Mouse (Mus musculus) A20 (cell line): Measurements from ENCODE around the gene Nphs2.

Source experiments
- DNase-seq: peaks from one replicate; pipeline ENCODE4 v3.0.0-alpha.2; 2011; ENCODE audit warnings: low read depth, low spot score

Gene Nphs2

DNA sequence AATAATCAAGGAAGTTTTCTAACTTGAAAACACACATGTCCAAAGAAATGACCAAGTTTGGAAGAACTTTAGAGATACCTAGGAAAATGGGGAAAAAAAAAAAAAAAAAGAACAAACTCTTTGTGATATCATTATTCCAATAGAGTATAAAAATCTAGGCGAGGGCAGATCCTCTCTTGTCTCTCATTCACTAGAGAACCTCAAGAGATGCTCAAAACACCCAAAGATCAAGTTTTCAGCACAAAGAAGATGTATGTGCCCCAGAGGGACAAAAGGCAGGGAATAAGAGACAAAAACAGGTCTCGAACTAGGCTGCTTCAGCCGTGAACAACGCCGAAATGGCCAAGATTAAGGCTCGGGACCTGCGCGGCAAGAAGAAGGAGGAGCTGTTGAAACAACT, 55.2 kb downstream of the Nphs2 start, which contains the start of gene Gm2000:
Gene Gm2000 (plus strand): TSS at position 301 of the 400 bp plus-strand sequence.
- no peak for DNase-seq
